ENCODE assay signal across 20 mouse cellular contexts in genomic region chr2:72644151-72644843, GRCm38 (mm10).
DNase-seq lines count a peak whose midpoint lies in the region; ATAC-seq and TF ChIP-seq lines count a peak whose summit lies in the region.
"Had no signal": no experiment of that assay in that cellular context is flagged by ENCODE, and none has a peak within 500 bp of the region (broad histone marks: within the 10 kb centered on the region; RNA-seq: fewer than 3 reads in every experiment).

No protein-coding gene starts in this region.

- WGBS in kidney, postnatal 0 days, result 49% methylated on average over 10 of the region's 10 CpGs
- WGBS in kidney, embryonic 15.5 days, result 51% methylated on average over 10 of the region's 10 CpGs
- 73% methylated on average over 10 of the region's 10 CpGs for WGBS in lung, embryonic 14.5 days

- peak; percentile 24 for DNase-seq in kidney, postnatal 0 days (ENCODE audit: low spot score)
- no peak for DNase-seq in lung, embryonic 14.5 days
- DNase-seq in lung, postnatal 14 days, result no peak
- peak; percentile 11 for DNase-seq in NIH3T3 (ENCODE audit: low read depth)
- no peak for DNase-seq in thymus, postnatal 14 days
- DNase-seq: adrenal gland, adult 2 months; cerebellum, adult 11-12 months; cerebellum, postnatal 25 days; gastrocnemius, postnatal 36 days; thymus, adult 18-20 months had no signal

- H3K9me3 ChIP-seq in kidney, postnatal 0 days (replicated peaks; ENCODE audit: low read length), result no peaks in the 10 kb centered on the region
- H3K9me3 ChIP-seq in kidney, embryonic 15.5 days (replicated peaks), result no peaks in the 10 kb centered on the region
- H3K9me3 ChIP-seq in lung, embryonic 14.5 days (ENCODE audit: low read depth, low read length), result no peaks in the 10 kb centered on the region
- H3K9me3 ChIP-seq: embryonic facial prominence, embryonic 10.5 days; forebrain, embryonic 13.5 days; G1E had no signal

- H3K4me3 ChIP-seq in kidney, postnatal 0 days (replicated peaks; ENCODE audit: low read depth, low read length), result no peak overlapping the region
- no peak overlapping the region for H3K4me3 ChIP-seq in kidney, embryonic 15.5 days (replicated peaks)
- H3K4me3 ChIP-seq in lung, embryonic 14.5 days (ENCODE audit: low read depth, low read length), result no peak overlapping the region
- H3K4me3 ChIP-seq in cortical plate, adult 2 months (ENCODE audit: insufficient read depth, low read length), result no peak overlapping the region
- H3K4me3 ChIP-seq: embryonic facial prominence, embryonic 10.5 days; forebrain, embryonic 13.5 days; limb, embryonic 13.5 days had no signal

- 0 out of 2 replicates have a peak, but pooled peaks cover 3% of the 10 kb centered on the region for H3K4me1 ChIP-seq in kidney, postnatal 0 days (replicated peaks; ENCODE audit: insufficient read depth, low read length)
- no peaks in the 10 kb centered on the region for H3K4me1 ChIP-seq in kidney, embryonic 15.5 days
- H3K4me1 ChIP-seq in lung, embryonic 14.5 days (ENCODE audit: insufficient read depth), result no peaks in the 10 kb centered on the region
- no peaks in the 10 kb centered on the region for H3K4me1 ChIP-seq in cortical plate, adult 2 months (ENCODE audit: control insufficient read depth, insufficient read depth, low read length)

- H3K36me3 ChIP-seq in kidney, postnatal 0 days (ENCODE audit: insufficient read depth, low read length), result no peaks in the 10 kb centered on the region
- no peaks in the 10 kb centered on the region for H3K36me3 ChIP-seq in kidney, embryonic 15.5 days
- H3K36me3 ChIP-seq in lung, embryonic 14.5 days (ENCODE audit: insufficient read depth), result no peaks in the 10 kb centered on the region
- H3K36me3 ChIP-seq: embryonic facial prominence, embryonic 10.5 days; G1E; limb, embryonic 13.5 days had no signal

- no peak overlapping the region for H3K9ac ChIP-seq in kidney, postnatal 0 days (ENCODE audit: low read depth, low read length)
- H3K9ac ChIP-seq in kidney, embryonic 15.5 days, result no peak overlapping the region
- H3K9ac ChIP-seq in lung, embryonic 14.5 days, result no peak overlapping the region
- H3K9ac ChIP-seq: forebrain, embryonic 13.5 days; limb, embryonic 13.5 days; liver, embryonic 14.5 days had no signal

- H3K27me3 ChIP-seq in kidney, postnatal 0 days (ENCODE audit: insufficient read depth, low read length), result no peaks in the 10 kb centered on the region
- H3K27me3 ChIP-seq in kidney, embryonic 15.5 days, result no peaks in the 10 kb centered on the region
- H3K27me3 ChIP-seq in lung, embryonic 14.5 days (ENCODE audit: insufficient read depth, low read length), result no peaks in the 10 kb centered on the region
- H3K27me3 ChIP-seq: forebrain, embryonic 13.5 days; limb, embryonic 13.5 days had no signal

- ATAC-seq in kidney, postnatal 0 days (replicated peaks; ENCODE audit: low FRiP score, low read depth), result no peak
- no peak for ATAC-seq in kidney, embryonic 15.5 days (replicated peaks; ENCODE audit: low FRiP score)
- no peak for ATAC-seq in lung, embryonic 14.5 days (ENCODE audit: insufficient read depth)
- ATAC-seq: forebrain, embryonic 13.5 days; inflammation-experienced regulatory T-cells, adult 6 months; lung, postnatal 0 days had no signal

- TF ChIP-seq CTCF in kidney, postnatal 0 days (IDR thresholded peaks at IDR 0.05; ENCODE audit: low read depth), result peak; percentile 38
- peak; percentile 36; the same call in 1 of the 2 replicates for TF ChIP-seq CTCF in lung, embryonic 14.5 days (IDR thresholded peaks at IDR 0.05; ENCODE audit: low read depth)
- 0 out of 2 replicates have a peak, but pooled peaks have one; percentile 16 for TF ChIP-seq CTCF in cortical plate, adult 2 months (IDR thresholded peaks at IDR 0.05; ENCODE audit: extremely low read depth, insufficient read depth, low read length)

- no peak for TF ChIP-seq POLR2A in cortical plate, adult 2 months (IDR thresholded peaks at IDR 0.05; ENCODE audit: extremely low read depth, insufficient read depth, low read length)

- no peak overlapping the region for H3K4me2 ChIP-seq in kidney, postnatal 0 days (ENCODE audit: low read length)
- no peak overlapping the region for H3K4me2 ChIP-seq in kidney, embryonic 15.5 days
- no peak overlapping the region for H3K4me2 ChIP-seq in lung, embryonic 14.5 days
- H3K4me2 ChIP-seq: forebrain, embryonic 13.5 days; heart, embryonic 11.5 days; limb, embryonic 13.5 days had no signal

- no peak overlapping the region for H3K27ac ChIP-seq in kidney, postnatal 0 days
- no peak overlapping the region for H3K27ac ChIP-seq in kidney, embryonic 15.5 days
- no peak overlapping the region for H3K27ac ChIP-seq in lung, embryonic 14.5 days (ENCODE audit: low read depth)
- H3K27ac ChIP-seq in cortical plate, adult 2 months (ENCODE audit: insufficient read depth, low read length), result no peak overlapping the region
- H3K27ac ChIP-seq: embryonic facial prominence, embryonic 10.5 days; forebrain, embryonic 13.5 days; limb, embryonic 13.5 days; liver, embryonic 14.5 days had no signal

Comparison
In these comparisons a context has a peak if more than half of its experiments do, and no peak if none do; other contexts are left out.
1. DNase-seq: peak in kidney, postnatal 0 days (single experiment) and NIH3T3 (single experiment); none in lung, embryonic 14.5 days (single experiment), lung, postnatal 14 days (single experiment) and thymus, postnatal 14 days (single experiment).
2. Peak in every context shown above with its lines, with median percentiles within 50 percentile points of each other: CTCF ChIP-seq.